Mouse (Mus musculus) C2C12 (cell line): ENCODE data around the gene Cdc27.

Experiments
- CEBPB ChIP-seq: IDR thresholded peaks from one replicate; pipeline ENCODE4 v1.6.1; 2011; ENCODE audit warnings: low read depth, mild to moderate bottlenecking, control low read depth, moderate library complexity
- CTCF ChIP-seq: IDR thresholded peaks from one replicate; pipeline ENCODE4 v1.5.1; 2011; ENCODE audit not compliant: control insufficient read depth, insufficient read depth, insufficient read length
- MAX ChIP-seq: IDR thresholded peaks from one replicate; pipeline ENCODE4 v1.6.1; 2011; ENCODE audit warnings: mild to moderate bottlenecking, control low read depth
- MYOD1 ChIP-seq: IDR thresholded peaks from one replicate; pipeline ENCODE4 v1.6.1; 2011; ENCODE audit warnings: low read depth; ENCODE audit not compliant: control insufficient read depth, insufficient read length
- MYOG ChIP-seq: IDR thresholded peaks from one replicate; pipeline ENCODE4 v1.6.1; 2011; ENCODE audit not compliant: control insufficient read depth, insufficient read length; ENCODE audit errors: extremely low read depth
- USF1 ChIP-seq: IDR thresholded peaks from one replicate; pipeline ENCODE4 v1.6.1; 2011; ENCODE audit warnings: low read depth, mild to moderate bottlenecking, control low read depth, moderate library complexity

DNA sequence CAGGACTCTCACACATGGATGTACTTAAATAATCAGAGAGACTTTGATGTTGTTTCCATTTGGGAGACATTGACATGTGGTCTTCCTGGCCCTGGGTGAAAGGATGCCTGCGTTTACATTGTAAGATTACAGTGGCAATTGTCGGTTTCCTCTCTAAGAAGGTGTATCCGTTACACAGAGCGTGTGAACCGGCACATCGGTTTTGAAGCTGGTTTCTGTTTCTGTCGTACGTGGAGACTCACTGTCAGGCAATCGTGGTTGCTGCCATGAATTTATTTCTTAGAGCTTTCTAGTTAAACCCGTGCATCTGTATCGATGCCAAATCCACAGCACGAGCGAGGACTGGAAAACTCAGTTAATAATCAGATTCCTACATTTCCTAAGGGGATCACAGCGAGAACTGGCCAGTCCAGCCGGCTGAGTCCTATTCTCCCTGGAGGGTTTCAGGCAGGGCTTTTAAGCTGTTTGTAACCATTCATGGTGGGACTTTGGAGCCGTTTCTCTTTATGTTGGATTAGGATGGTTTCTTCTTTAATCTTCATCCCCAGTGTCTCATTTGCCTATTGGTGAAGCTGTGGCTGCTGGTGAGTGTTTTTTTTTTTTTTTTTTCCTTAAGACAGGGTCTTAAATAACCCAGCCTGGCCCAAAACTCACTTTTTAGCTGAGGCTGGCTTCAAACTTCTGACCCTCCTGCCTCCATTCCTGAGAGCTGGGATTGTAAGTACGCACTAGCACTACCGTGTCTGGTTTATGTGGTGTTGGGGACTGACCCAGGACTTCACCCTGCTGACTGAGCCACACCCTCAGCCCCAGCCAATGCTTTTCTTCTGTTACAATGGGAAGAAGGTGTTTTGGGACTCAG lies 31.3 kb upstream of the Cdc27 start:
- TF ChIP-seq CTCF (no peak), MAX (no peak), CEBPB (no peak), USF1 (no peak), MYOG (no peak), MYOD1 (no peak)
